Mouse (Mus musculus) embryo, embryonic 10.5 days (tissue): ENCODE measurements around the gene Ms4a3.

Experiments used
- DNase-seq: peaks from one replicate; pipeline ENCODE4 v3.0.0-alpha.2; 2015; ENCODE audit warnings: low spot score

Gene Ms4a3

DNA sequence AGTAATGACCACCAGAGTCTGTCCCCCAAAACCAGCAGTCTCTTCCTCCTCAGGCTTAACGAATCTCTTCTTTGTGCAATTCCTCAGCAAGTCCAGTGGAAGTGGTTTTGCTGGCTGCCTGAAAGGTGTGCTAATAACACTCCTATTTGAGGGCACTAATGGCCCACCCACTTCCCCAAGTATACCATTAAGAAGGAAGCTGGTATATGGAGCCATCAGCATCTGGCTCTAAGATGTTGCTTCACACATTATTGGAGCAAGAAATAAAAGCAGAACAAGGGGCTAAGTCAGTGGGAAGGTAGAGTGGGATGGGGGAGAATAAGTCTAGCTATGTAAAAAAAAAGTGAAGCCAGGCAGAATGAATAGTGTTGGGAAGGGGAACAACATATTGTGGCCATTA, at the start of gene Ms4a3:
TSS of gene Ms4a3 (minus strand) at position 120 of the 400 bp plus-strand sequence.
- DNase-seq: no peak

DNA sequence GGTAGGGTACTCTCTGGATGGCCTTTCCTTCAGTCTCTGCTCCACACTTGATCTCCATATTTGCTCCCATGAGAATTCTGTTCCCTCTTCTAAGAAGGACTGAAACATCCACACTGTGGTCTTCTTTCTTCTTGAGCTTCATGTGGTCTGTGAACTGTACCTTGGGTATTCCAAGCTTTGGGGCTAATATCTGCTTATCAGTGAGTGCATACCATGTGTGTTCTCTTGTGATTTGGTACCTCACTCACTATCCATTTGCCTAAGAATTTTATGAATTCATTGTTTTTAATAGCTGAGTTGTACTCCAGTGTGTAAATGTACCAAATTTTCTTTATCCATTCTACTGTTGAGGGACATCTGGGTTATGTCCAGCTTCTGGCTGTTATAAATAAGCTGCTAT, 20.9 kb upstream of the Ms4a3 start:
- DNase-seq: no peak

DNA sequence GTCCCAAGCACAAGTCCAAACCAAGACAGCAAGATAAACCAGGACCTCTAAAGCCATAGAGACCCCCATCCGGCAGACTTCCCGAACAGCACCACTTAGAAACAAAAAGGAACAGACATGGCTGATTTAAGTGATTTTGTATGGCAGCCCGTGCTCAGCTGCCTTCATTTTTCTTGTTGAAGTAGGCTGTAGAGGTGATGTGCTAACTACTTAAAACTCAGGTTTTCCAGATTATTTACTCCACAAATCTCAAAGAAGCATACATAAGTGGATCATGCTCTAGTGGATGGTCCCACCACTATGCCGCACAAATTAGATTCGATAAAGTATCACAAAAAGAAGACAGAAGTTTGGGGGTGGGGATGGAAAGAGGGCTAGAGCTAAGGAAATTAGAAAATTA, 19.8 kb upstream of the Ms4a3 start, which contains the start of gene Oosp2:
TSS of gene Oosp2 (minus strand) at position 101 of the 400 bp plus-strand sequence.
- DNase-seq: no peak

- DNase-seq: no peak
Measured at GRCm38 (mm10) chr19:11659142-11659541, 18.5 kb upstream of the Ms4a3 start.

DNA sequence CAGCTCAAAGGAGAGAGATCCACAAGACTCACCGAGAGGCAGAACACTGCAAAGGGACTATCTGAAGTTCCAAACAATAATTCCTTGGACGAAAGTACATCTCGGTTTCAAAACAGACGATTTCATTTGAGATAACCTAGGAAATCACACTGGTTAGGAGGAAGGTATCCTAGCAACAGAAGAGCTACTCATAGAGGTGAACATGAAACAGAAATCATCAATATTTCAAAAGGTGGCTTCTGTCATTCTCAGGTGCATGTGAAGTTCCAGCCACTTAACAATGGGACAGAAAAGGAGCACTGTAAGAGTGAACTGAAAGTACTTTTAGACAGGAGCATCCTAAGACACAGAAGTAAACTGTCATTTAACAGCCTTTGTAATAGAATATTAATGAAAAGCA, 8.9 kb upstream of the Ms4a3 start:
- DNase-seq: no peak

DNA sequence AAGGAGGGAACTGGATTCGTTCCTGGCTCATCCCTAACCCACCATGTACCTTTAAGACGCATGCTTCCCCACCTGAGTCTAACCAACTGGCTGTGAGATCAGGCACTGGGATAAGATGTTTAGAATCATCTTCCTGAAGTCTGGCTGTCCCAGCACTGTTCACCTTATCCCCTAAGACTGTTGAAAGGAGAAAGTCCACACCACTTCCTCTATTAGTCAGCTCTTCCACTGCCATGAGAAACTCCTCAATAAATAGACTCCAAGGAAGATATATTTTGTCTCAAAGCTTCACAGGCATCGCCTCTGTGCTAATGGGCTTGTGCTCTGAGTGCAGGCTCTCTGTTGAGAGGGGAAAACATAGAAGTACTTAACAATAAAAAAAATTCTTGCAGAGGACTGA, 5.5 kb upstream of the Ms4a3 start:
- no peak for DNase-seq

GRCm38 (mm10) chr19:11639038-11639437, 1.6 kb downstream of the Ms4a3 start:
- no peak for DNase-seq

GRCm38 (mm10) chr19:11635572-11635971, 5.1 kb downstream of the Ms4a3 start:
- DNase-seq: no peak

DNA sequence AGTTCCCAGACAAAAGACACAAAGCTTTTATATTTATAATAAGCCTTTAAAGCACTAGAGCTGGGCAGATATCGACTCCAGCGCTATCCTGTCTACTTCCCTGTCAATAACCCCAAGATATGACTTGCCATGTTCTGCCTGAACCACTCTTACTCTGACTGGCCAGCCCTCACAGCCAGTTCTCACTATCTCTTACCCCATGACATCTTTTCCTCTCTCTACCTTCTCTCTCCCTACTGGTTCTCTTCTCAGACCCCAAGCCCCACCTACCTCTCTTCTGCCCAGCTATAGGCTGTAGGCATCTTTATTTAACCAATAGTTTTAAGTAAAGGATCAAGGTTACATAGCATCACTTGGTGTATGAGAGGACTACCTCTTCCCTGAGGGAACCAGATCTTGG, 6.3 kb downstream of the Ms4a3 start:
- DNase-seq: no peak

- no peak for DNase-seq
Measured at GRCm38 (mm10) chr19:11633732-11634131, 6.9 kb downstream of the Ms4a3 start.

DNA sequence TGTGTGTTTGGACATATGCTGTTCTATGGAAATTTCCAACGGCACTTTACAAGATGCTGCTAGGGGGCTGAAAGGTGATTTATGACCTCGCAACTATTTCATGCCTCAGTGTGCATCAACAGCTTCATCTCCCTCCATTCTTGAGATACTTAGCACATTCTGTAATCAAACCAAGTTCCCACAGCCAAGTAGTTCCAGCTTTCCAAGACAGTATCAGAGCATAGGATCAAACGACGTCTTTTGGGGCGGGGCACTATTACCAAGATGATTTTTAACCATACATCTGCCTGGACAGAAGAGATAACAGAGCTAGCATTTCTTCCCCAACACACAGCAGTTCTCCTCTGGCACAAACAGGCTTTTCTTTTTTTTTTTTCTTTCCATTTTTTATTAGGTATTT, 15.4 kb downstream of the Ms4a3 start:
- DNase-seq: peak; percentile 8

- DNase-seq: peak; percentile 19
Measured at GRCm38 (mm10) chr19:11624800-11625199, 15.9 kb downstream of the Ms4a3 start.

DNA sequence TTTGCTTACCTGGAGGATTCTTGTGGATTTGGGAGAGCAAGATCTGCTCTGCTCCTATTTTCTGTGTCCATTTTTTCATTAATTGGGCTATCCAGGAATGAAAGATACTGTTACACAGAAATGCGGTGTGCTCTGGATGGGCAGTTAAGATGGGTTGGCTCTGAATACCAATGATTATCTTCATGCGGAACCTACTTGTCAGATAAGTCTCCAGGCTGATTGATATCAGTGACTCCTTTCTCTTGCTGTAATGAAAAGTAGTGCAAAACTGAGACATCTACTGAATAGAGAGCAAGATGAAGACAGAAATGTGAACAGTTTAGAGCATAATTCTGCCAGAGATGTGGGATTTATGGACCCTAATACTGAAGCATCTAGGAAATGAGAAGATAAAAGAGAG, 17.1 kb downstream of the Ms4a3 start, which contains the start of gene Ms4a2:
TSS of gene Ms4a2 (minus strand) at position 169 of the 400 bp plus-strand sequence.
- DNase-seq: no peak

- no peak for DNase-seq
Measured at GRCm38 (mm10) chr19:11617983-11618382, 22.7 kb downstream of the Ms4a3 start.

DNA sequence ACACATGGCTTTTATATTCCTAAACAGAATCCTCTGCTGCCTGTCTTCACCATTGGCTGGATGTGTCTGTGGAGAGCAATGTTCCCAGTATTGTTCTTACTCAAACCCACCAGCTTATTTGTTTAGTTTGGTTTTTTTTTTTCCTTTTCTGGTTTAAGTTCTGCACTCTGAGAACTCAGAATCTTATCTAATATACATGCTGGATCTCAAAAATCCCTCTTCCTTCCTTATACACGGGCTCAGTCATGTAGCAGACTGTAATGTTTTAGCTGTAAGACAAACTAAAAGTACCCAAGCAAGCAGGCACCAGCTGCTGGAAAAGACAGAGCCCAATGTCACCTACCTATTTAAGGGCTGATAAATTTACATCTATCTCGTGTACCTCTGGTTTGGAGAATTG, 25.8 kb downstream of the Ms4a3 start:
- no peak for DNase-seq

DNA sequence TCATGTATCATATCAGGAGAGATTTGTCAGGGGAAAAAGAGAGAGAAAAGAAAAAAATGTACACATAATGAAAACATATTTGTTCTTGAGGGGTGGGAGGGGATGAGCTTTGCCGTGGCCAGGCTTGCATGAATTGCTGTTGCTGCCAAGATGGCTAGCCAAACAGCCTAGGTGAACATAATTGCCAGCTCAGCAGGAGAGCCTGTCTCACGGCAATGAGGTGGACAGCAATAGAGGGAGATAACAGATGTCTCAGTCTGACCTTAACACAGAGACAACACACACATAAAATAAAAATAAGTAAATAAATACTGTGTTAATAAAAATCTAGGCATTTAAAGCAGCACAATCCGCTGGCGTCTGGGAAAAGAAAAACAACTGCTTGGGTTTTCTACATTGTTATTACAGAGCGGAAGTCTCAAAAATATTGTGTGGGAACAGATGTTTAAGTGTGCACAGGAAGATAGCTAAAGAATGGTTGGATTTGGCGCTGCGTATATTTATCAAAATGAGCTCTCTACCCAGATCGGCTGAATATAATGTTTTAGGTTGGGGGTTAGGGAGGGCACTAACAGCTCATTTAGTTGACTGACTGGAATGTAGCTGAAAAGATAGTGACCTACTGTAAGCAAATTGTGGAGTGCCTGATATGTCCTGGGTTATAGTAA, 26.7 kb downstream of the Ms4a3 start:
- no peak for DNase-seq

- DNase-seq: no peak
Measured at GRCm38 (mm10) chr19:11613084-11613483, 27.6 kb downstream of the Ms4a3 start.

- peak; percentile 24 for DNase-seq
Measured at GRCm38 (mm10) chr19:11612293-11612692, 28.4 kb downstream of the Ms4a3 start.

DNA sequence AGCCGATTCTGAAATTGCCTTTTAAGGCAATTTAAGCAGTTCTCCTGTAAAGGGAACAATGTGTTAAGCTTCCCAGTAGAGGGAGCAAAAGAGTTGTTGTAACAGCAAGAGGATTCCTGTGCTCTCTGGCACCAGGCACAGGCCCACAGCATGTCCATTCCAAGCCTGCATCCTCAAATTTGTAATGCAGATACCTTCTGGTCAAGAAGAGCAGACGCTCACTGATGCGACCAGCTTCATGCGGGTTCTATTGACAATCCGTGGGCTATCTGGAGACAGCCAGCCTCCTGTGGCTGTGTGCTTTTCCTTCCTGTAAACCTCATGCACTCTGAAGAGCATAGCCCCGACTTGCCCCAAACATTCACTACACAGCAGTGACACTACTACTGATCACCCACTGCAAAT, 29.1 kb downstream of the Ms4a3 start:
- DNase-seq: peak; percentile 75

DNA sequence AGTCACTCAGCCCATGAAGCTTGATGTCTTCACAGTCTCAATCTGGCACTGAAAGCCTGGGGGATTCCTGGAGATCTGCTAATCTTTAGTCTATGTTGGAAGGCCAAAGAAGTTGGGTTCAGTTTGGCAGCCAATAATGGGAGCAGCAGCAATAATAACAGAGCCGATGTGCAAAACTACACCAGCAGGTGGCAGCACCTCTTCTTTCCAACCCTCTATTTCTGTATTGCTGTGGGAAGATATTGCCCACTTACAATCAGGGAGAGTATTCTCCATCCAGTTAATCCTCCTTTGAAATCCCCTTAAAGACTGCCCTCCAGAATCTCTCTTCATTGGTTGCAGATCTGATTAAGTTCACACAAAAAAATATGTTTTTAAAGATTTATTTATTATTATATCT, 32.5 kb downstream of the Ms4a3 start:
- peak; percentile 74 for DNase-seq

- no peak for DNase-seq
Measured at GRCm38 (mm10) chr19:11604603-11605002, 36.0 kb downstream of the Ms4a3 start, which contains the start of gene Ms4a6d. Gene Ms4a6d (minus strand): TSS chr19:11604849.

GRCm38 (mm10) chr19:11602026-11602425, 38.6 kb downstream of the Ms4a3 start:
- DNase-seq: peak; percentile 23

DNA sequence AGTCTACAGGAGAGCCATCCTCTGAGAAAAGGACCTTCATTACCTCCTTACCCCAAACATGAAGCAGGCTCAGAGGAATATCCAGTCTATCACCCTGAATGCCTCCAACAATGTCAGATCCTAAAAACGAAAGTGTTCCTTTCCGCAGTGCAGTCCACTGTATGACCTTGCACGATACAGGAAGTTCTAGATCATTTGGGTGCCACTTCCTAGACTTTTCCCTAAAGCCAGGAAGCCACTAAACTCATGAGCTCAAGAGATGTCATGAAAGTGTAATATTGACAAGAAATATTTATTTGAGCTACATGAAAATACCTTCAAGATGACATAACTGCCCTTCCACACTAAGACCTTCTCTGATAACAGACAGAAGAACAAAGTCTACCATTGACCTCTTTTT, 39.3 kb downstream of the Ms4a3 start:
- no peak for DNase-seq

GRCm38 (mm10) chr19:11589891-11590449, 50.7 kb downstream of the Ms4a3 start:
- DNase-seq: no peak
